Mouse (Mus musculus) G1E (cell line): ENCODE data around the gene Natd1. TPM values are rescaled to one million over a fixed set of nuclear protein-coding genes. Genes with fewer than 3 reads are reported as not detected.

ENCODE experiments used
- ATAC-seq: 2 replicates; pipeline ENCODE4 v1.8.0; 2016; ENCODE audit warnings: mild to moderate bottlenecking; ENCODE audit not compliant: insufficient number of reproducible peaks, poor library complexity, low FRiP score, severe bottlenecking; ENCODE audit errors: extremely low read depth
- DNase-seq: peaks from one replicate; pipeline ENCODE4 v3.0.0; 2012; ENCODE audit warnings: low spot score
- H3K27me3 ChIP-seq: 2 replicates; pipeline ENCODE4 v1.6.1; 2012; ENCODE audit warnings: mild to moderate bottlenecking, low read length, inconsistent platforms; ENCODE audit not compliant: insufficient read depth
- H3K36me3 ChIP-seq: replicated peaks from 2 replicates; pipeline ENCODE3; 2012; ENCODE audit warnings: mild to moderate bottlenecking, inconsistent platforms
- H3K4me1 ChIP-seq: 2 replicates; pipeline ENCODE4 v1.6.1; 2012; ENCODE audit warnings: low read depth, low read length, inconsistent platforms, mixed read lengths; ENCODE audit not compliant: insufficient read depth
- H3K4me3 ChIP-seq: 2 replicates; pipeline ENCODE4 v1.5.1; 2012; ENCODE audit warnings: low read depth, mild to moderate bottlenecking, inconsistent platforms, low read length, moderate library complexity, mixed read lengths
- H3K9me3 ChIP-seq: replicated peaks from 2 replicates; pipeline ENCODE4 v1.6.1; 2012; ENCODE audit warnings: inconsistent platforms
- CTCF ChIP-seq: IDR thresholded peaks from 2 replicates; pipeline ENCODE4 v1.5.1; 2012; ENCODE audit warnings: low read depth, low read length, inconsistent platforms, mixed read lengths
- GATA1 ChIP-seq: IDR thresholded peaks from 2 replicates; pipeline ENCODE4 v1.6.1; 2012; ENCODE audit warnings: borderline replicate concordance, low read length, inconsistent platforms, mixed read lengths
- GATA2 ChIP-seq: IDR thresholded peaks from 2 replicates; pipeline ENCODE4 v1.6.1; 2012; ENCODE audit warnings: low read depth, low read length, inconsistent platforms, borderline replicate concordance
- POLR2AphosphoS5 ChIP-seq: IDR thresholded peaks from 2 replicates; pipeline ENCODE4 v1.6.1; 2012; ENCODE audit warnings: low read depth, low read length, inconsistent platforms; ENCODE audit not compliant: insufficient replicate concordance
- TAL1 ChIP-seq: conservative IDR thresholded peaks from 2 replicates; pipeline ENCODE4 v1.6.1; 2012; ENCODE audit warnings: low read depth, low read length, inconsistent platforms, mixed read lengths
- polyA plus RNA-seq: library from polyadenylated mRNA; stranded (reverse); fragments of >175 nt; gene quantifications from 2 replicates; pipeline ENCODE4 v1.2.3, GENCODE M21; 2012
- total RNA-seq, 2 experiments: library from RNA; stranded (forward) in 1 of 2; stranded (reverse) in 1 of 2; fragments of 200-1000 nt in 1 of 2; fragments of >200 nt in 1 of 2; fragmentation: Nextera tagmentation in 1 of 2; gene quantifications; 2 replicates each; pipeline ENCODE4 v1.2.3; 2014 to 2017

The Natd1 gene
- total and polyA plus RNA-seq, 3 experiments = 5.9 to 10.5 (median 6.4) TPM

GRCm38 (mm10) chr11:60933178-60933930, 18.8 kb upstream of the Natd1 start:
- Histone ChIP-seq H3K4me1 (peaks cover 74% of the 10 kb centered on the region), H3K9me3 (no peaks in the 10 kb centered on the region), H3K27me3 (no peaks in the 10 kb centered on the region), H3K36me3 (peaks cover 66% of the 10 kb centered on the region), H3K4me3 (peak overlapping the region; percentile 91)
- ATAC-seq = no peak
- no peak for DNase-seq
- TF ChIP-seq TAL1 (no peak), POLR2AphosphoS5 (no peak)

GRCm38 (mm10) chr11:60932503-60933020, 18.0 kb upstream of the Natd1 start:
- no peak for ATAC-seq
- peaks cover 64% of the 10 kb centered on the region for H3K36me3 ChIP-seq

GRCm38 (mm10) chr11:60931869-60932481, 17.4 kb upstream of the Natd1 start, which contains the start of gene Map2k3:
Map2k3 (plus strand) TSS chr11:60932033.
- H3K4me1 ChIP-seq = peaks cover 72% of the 10 kb centered on the region

More at GRCm38 (mm10) chr11:60932503-60933020, 18.0 kb upstream of the Natd1 start:
- Histone ChIP-seq H3K4me1 (peaks cover 71% of the 10 kb centered on the region), H3K9me3 (no peaks in the 10 kb centered on the region), H3K4me3 (peak overlapping the region; percentile 91), H3K27me3 (no peaks in the 10 kb centered on the region)
- TF ChIP-seq CTCF = no peak
- TF ChIP-seq POLR2AphosphoS5 = no peak
- TF ChIP-seq GATA2 = no peak
- TF ChIP-seq TAL1 = no peak
- TF ChIP-seq GATA1 = no peak
- DNase-seq = peak; percentile 32

GRCm38 (mm10) chr11:60931282-60931868, 16.8 kb upstream of the Natd1 start:
- Histone ChIP-seq H3K27me3 (no peaks in the 10 kb centered on the region), H3K4me1 (peaks cover 71% of the 10 kb centered on the region), H3K4me3 (peak overlapping the region; percentile 91), H3K36me3 (peaks cover 57% of the 10 kb centered on the region), H3K9me3 (no peaks in the 10 kb centered on the region)
- ATAC-seq (no peak), DNase-seq (peak; percentile 30)
- TF ChIP-seq TAL1 = no peak
- TF ChIP-seq GATA2 = no peak
- TF ChIP-seq POLR2AphosphoS5 = no peak

More at GRCm38 (mm10) chr11:60931869-60932481, 17.4 kb upstream of the Natd1 start, which contains the start of gene Map2k3:
- Histone ChIP-seq H3K9me3 (no peaks in the 10 kb centered on the region), H3K27me3 (no peaks in the 10 kb centered on the region), H3K4me3 (peak within 1 kb of the TSS; percentile 91), H3K36me3 (peaks cover 59% of the 10 kb centered on the region)
- ATAC-seq (peak; percentile 76), DNase-seq (peak; percentile 99)
- TF ChIP-seq GATA1 (no peak), POLR2AphosphoS5 (no peak), CTCF (no peak), TAL1 (no peak), GATA2 (no peak)

- DNase-seq (no peak), ATAC-seq (no peak)
- Histone ChIP-seq H3K4me3 (peak overlapping the region; percentile 91), H3K9me3 (no peaks in the 10 kb centered on the region), H3K4me1 (peaks cover 66% of the 10 kb centered on the region), H3K36me3 (peaks cover 56% of the 10 kb centered on the region), H3K27me3 (no peaks in the 10 kb centered on the region)
- TF ChIP-seq TAL1 = no peak
- TF ChIP-seq GATA1 = no peak
- no peak for TF ChIP-seq GATA2
- no peak for TF ChIP-seq CTCF
- no peak for TF ChIP-seq POLR2AphosphoS5
These were observed 16.3 kb upstream of the Natd1 start for GRCm38 (mm10) chr11:60930724-60931281.

GRCm38 (mm10) chr11:60927264-60927663, 12.7 kb upstream of the Natd1 start:
- peaks cover 42% of the 10 kb centered on the region for H3K4me1 ChIP-seq
- H3K27me3 ChIP-seq = no peaks in the 10 kb centered on the region
- peak; percentile 31; the same call in 1 of the 2 replicates for ATAC-seq
- H3K36me3 ChIP-seq = peaks cover 56% of the 10 kb centered on the region
- TF ChIP-seq GATA1 (no peak), CTCF (peak; percentile 78)
- DNase-seq = peak; percentile 88
- no peak overlapping the region for H3K4me3 ChIP-seq
- H3K9me3 ChIP-seq = no peaks in the 10 kb centered on the region
